Mouse (Mus musculus): ENCODE data around the gene Zic5.
"Not testable (repeated sequence)": the region's sequence is repeated elsewhere in the genome, so short reads cannot be mapped to it uniquely, and the experiment has no call there.

The Zic5 gene

DNA sequence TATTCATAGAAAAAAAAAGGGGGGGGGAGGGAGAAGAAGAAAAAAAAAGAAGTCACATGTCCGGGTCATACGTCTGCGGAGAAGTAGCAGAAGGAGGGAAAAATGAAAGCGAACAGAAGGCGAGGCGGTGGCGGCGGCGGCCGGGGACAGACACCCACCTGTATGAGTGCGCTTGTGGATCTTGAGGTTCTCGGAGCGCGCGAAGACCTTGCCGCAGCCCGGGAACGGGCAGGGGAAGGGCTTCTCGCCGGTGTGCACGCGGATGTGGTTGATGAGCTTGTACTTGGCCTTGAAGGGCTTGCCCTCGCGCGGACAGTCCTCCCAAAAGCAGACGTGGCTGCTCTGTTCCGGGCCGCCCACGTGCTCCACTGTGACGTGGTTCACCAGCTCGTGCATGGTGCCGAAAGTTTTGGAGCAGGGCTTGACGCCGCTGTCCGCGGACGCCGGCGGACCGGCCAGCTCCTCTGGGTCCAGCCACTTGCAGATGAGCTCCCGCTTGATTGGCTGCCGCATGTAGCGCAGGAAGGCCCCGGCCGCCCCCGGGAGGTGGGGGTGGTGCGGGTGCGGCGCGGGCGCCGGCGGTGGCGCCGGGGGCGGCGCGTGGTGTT is 1.6 kb downstream of the Zic5 start:
- DNase-seq (ENCODE audit: low spot score), result not testable (repeated sequence)

DNA sequence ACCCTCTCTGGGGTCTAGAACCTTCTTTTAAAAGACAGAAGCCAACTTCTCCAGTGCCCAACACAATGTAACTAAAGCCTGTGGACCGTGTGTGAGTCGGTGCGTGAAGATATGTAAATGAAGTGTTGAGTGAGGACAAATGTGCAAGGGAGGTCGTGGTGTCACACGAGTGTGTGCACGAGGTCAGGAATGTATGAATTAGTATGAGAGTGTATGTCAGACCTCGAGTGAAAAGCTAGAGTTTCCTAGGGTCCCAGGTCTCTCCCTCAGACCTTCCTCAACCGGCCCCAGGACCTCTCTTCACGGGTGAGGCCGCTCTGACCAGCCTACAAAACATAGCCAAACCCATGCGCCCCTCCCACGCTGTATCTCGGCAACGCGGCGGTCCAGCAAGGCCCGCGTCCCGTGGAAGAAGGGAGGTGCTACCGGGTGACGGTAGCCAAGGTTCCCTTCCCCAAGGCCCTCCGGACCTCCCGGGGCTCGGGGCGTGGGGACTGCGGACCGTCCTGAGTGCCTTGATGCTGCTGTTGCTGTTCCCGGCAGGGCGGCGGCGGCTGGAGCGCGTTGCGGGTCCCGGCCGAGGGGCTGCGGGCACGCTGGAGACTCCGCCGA is 2.3 kb downstream of the Zic5 start:
- no peak for DNase-seq (ENCODE audit: low spot score)

DNA sequence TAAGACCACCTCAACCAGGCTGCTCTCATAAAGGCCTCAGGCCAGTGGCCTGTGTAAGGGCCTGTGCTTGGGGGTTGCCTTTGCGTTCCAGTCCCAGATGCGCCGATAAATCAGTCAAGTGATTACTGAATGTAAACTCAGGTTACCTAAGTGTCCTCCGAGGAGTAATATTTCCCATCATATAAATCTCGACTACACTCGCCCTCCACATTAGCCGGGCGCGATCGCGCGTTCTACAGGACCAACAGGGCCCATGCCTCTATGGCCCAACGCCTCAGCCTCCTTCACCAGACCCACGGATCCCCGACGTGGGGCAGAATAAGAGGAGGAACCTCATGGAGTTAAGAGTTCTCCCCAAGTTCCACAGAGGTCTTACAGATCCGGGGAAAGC is 2.8 kb downstream of the Zic5 start:
- no peak for DNase-seq (ENCODE audit: low spot score)

DNA sequence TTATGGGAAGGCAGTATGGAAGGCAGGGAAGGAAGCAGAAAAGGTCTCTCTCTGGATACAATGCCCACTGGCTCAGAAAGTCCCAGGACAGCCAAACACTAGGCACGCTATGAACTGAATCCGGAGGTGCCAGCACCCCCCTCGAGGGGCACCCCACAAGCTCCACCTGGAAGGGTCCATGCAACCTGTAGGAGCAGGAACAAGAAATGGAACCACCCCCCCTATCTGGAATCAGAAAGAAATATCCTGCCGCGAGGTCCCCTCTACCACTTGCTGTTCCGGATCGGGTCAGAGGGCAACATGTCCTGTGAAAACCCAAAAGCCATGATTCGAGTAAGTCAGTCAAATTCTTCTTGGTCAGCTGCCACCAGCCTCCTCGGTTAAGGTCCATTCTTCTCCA is 3.5 kb downstream of the Zic5 start:
- DNase-seq (ENCODE audit: low spot score), result no peak

DNA sequence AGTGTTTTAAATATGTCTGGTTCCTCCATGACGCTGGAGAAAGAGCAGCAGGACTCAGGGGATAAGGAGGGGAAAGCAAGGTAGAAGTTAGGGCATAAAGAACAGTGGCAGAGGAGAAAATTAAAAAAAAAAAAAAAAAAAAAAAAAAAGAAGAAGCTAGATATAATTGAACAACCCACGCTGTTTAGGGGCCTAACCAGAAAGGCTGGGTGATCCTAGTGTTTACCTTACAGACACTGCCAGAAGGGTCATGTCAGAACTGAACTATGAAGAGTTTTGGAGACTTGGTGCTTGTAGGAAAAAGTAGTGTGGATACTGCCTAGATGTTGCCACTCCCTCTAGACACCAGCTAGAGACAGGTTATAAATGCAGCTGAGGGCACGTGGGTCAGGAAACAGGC is 4.0 kb downstream of the Zic5 start:
- DNase-seq (ENCODE audit: low spot score), result no peak

DNA sequence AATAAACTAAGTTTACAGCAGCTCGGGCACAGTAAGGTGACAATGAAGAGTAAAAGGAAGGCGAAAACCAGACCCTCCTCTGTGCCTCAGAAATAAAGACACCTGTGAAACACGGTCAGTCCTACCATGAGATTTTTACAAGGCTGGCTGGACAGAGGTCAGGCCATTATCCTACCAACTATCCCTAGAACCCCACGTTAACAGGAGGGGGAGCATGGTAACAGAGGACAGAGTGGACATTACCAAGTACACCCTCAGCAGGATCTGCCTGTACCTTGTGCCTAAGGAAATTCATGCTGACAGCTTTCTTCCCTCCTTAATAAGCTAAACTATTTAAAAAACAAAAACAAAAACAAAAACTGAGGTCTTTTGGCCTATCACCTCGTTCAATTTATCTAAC is 5.3 kb downstream of the Zic5 start:
- no peak for DNase-seq (ENCODE audit: low spot score)

DNA sequence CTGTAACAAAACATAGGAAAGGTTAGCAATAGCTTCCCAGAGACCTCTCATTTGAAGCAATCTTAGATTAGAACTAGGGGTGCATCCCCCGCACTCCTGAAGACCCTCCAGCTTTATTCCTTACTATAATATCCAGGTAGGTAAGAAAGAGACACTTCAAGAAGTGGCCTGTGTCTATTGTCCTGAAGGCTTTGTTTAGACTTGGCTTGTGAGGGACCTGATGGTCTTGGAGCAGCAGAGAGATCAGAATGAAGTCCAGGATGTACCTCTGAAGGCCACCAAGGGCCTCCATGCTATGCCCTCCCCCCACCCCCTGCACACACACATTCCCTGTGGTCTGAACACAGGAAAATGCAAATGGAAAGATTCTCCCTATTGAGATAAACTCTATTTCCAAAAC is 5.7 kb downstream of the Zic5 start:
- no peak for DNase-seq (ENCODE audit: low spot score)

DNA sequence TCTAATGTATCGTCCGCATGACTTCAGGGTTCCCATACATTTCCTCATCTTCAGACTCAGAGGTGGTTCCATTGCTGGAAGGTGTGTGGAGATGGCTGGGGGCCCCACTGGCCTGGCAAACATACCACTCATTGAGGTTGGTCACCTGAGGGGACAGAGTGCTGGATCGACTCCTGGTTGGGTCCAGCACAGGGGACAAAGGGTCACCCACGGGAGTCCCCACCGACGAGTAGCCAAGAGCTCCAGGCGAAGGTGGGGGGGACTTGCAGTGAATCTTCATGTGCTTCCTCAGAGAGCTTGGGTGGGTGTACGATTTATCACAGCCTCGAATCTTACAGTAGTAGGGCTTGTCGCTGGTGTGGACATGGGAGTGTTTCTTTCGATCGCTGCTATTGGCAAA is 6.1 kb downstream of the Zic5 start:
- DNase-seq (ENCODE audit: low spot score), result not testable (repeated sequence)

DNA sequence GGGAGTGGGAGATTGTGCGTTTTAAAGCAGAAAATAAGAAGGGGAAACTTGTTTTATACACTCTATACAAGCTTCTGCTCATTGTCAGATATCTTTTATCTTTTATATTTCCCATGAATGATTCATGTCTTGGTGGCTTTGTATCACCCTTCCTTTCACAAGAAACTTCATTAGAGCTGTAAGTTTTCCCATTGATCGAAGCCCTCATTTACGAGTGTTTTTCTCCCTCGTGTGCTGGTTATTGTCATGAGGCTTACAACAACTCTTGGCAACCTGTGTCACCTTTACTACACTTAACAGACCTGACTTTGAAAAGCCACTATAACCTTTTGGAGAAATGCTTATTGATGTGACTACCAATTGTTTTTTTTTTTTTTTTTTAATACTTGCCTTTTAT is 9.9 kb downstream of the Zic5 start:
- DNase-seq (ENCODE audit: low spot score), result no peak

DNA sequence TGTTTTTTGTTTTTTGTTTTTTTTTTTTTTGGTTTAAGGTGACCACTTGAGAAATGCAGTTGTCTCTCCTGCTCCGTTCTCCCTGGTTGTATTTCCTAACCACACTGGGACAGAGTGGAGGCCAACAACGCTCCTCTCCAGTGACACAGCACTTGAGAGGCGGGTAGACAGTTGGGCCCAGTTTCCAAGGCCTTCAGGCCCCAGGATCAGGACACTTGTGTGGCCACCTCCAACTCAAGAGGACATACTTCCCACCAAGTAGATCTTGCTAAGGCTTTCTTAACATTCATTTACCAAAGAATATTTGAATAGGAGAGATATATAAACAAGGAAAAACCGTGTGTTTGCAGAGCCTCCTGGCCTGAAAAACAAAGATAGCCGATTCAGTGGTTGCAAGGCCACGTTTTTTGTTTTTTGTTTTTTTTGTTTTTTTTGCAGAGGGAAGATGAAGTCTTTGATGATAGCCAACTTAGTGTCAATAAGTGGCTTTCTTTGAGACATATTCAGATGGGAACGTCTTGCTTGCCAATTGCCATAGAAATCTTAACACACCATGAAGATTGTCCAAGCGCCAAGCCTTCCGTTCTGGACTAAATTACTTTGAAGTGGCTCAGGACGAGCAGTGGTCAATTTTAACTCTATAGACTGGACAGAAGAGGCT is 10.4 kb downstream of the Zic5 start:
- DNase-seq (ENCODE audit: low spot score), result no peak

DNA sequence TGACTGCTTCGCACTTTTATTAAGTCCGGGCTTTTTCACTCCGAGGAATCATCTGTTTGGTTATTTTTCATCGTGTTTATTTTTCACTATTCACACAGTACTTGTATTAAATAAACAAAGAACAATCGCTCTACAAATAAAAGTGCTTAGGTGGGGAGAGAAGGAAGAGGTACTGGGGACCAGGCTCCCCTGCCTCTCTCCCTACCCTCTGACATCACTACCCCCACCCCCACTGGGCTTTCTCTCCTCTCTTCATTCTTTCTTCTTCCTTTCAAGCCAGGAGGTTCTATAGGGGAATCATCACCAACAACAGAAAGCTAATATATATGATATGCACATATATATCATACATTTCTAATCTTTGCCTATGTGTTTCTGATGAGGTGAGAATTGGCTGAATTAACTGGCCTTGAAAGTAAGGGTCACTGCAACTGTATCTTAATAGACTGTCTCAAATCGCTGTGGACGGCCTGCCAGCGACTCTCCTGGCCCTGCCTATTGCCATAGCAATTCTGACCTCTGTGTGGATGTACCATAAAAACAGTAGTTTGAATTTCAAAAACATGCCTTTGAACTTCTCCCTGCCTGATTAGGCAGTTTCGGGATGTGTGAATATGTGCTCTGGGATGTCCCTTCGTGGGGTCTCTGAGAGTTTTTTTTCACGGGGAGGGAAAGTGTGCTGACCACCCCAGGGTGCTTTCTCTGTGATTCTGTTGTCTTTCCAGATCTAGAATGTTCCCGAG is 11.3 kb downstream of the Zic5 start:
- no peak for DNase-seq (ENCODE audit: low spot score)

DNA sequence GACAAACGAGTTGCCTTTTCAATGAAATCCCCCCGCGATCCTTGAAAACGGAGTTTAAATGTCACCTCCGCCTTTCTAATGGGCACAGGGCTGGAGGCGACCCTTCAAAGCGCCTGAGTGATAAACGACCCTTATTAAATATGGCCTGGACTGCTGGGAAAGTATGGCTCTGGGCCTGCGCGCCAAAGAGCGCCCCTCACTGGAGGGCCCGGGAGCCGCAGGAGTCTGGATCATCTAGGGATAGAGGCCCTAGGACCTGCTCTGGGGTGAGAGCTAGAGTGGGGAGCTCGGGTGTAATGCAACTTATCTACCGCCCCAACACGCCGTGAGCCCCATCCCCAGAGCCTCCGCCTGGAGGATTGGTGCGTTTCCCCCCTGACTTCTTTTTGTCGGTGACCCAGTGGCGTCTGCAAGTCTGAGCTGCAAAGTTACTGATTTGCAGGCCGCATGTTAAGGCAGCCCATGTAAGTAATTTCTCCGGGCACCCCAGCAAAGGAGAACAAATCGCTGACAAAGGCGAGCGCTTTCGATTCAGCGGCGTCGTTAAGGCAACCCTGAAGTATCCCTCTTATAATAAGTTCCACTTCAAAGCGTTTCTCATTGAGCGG is 12.0 kb downstream of the Zic5 start:
- no peak for DNase-seq (ENCODE audit: low spot score)

DNA sequence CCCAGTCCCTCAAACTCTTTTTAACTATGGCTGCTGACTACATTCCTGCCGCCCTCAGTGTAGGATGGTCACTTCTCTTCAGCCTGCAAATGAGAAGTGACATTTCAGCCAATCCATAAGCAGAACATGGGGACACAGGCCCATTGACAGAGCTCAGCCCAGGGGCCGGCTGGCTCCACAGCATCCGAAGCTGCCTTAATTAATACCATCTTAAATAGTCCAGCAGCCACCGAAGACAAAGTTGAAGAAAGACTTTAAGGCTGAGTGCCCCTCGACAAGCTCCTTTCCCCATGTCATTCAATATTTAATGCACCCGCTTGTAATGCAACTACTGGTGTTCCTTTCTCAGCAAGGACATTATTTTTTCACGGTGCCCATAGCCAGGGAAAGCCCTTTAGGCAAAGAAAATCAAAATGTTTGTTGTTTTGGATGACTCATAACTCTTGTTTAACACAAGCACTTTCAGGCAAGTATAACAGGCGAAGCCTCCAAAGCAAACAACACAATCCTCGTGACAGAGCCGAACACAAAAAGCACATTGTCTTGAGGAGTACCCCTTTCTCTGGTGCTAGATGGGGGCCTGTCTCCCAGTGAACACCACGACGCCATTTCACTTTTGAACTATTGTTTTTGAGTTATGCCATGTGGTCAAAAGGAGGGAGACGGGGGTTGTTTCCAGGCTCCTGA is 12.6 kb downstream of the Zic5 start:
- DNase-seq (ENCODE audit: low spot score), result no peak

DNA sequence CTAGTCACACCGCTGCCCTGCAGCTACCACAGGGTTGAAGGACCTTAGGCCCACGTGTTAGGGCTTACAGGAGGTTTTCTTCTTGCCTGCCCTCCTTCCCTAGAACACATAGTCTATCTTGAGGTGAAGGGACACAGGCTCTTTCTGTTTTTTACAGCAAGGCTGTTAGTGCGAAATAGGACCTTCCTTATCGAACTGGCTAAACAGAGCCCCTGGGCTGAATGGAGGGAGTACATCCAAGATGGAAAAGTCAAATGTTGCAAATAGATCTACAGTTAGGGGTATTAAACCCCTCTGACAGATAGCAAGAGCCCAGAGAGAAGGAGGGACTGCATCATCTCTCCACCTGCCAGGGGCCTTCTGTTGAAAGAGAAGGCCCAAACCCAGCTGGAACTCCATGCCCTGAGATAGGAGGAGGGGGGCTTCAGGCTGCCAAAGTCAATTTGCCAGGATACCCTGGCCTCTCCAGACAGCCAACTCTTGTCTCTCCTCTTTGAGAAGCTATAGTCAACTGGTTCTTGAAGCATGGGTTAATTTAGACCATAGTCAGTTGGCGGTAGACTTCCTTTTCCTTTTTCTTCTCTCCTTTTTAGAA is 13.8 kb downstream of the Zic5 start:
- no peak for DNase-seq (ENCODE audit: low spot score)

DNA sequence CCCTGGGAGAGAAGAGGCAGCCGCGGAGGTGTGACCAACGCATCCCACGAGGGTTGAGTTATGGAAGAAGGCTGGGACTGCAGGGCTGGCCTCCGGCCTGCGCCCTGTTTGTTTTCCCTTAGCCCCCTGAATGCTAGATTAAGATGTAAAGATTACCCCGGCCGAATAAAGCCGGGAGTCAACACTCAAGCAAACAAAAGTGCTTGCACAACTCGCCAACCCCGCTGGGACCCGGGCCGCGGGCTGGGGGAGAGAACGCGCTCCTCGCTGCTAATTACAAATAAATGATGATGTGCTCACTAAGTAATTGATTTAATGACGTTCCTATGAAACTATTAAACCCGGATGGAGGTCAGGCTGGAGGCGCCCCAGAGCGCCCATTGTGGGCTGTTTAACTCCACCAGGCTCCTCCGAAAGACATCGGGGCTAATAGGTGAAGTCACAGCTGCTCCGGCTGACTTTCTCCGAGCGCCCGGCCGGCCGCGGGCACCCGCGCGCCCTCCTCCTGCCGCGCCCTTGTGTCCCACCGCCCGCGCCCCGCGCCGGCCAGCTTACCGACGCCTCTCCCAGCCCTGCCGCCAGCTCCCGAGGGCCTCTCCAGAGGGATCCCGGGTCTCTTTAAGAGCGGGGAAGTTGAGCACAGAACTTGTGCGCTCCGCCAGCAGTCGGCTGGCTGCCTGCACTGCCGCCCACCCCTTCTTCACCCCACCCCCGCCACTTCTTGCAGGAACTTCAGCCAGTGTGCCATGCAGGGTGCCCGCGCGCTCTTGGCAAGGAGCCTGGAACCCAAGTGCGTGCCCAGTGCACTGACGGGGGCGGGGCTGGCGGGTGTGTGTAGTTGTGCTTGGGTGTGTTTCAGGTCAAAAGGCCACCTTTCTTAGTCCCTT is 14.7 kb downstream of the Zic5 start, which contains the start of gene Gm5089:
Gene Gm5089 (minus strand): TSS at position 620 of the 887 bp plus-strand sequence.
- DNase-seq (ENCODE audit: low spot score), result no peak

DNA sequence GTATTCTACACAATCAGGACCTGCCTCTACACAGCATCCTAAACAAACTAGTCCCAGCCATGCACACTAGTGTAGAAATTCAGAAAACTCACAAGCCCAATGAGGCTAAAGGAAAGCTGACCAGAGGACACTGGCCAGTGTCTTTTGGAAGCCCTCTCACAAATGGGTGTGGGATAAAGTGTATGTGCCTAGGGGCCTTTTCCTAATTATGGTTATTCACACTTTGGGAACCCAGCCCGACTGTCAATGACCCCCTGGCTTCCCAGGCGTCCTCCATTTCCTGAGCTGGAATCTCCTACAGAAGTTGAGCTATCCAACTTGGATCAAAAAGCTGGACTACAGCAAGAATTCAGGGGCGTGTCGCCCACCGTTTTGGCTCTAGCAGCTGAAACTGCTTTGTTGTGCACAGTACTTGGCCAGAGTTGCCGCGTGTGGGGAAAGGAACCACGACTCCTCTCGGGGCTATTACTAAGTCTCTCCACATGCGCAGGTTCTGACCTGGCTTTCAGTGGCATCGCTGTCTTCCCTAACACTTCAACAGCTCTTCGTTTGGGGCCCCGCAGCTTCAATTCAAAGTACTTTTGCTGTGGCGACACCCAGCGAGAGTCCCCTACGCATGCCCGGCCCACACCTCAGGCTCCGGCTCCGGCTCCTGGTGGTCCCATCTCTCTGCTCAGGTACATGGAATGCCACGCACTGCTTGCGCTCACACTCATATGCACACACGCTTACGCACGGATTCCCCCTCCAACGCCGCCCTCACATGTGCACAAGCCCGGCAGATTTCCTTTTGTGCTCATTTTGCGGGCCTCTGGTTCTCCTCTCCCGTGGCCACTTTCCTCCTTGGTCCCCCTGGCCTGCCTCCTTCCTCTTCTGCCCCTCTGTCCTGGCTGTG is 15.6 kb downstream of the Zic5 start:
- no peak for DNase-seq (ENCODE audit: low spot score)

DNA sequence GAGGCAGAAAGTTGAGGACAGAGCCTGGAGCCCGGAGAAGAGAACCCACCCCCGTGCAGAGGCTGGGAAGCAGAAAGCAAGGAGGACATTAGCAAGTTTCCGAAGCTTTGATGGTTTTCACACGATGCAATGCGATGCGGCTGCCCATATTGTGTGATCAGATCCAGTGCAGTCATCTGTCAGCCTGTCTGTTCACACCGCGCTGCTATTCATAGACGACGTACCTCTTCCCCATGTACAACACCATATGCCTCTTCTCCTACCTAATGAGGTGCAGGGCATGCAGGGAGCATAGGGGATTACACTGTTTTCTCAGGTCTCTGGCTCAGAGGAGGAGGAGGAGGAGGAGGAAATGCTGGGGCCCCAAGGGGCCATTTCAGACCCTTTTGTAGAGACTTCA is 28.6 kb downstream of the Zic5 start:
- DNase-seq (ENCODE audit: low spot score), result no peak

DNA sequence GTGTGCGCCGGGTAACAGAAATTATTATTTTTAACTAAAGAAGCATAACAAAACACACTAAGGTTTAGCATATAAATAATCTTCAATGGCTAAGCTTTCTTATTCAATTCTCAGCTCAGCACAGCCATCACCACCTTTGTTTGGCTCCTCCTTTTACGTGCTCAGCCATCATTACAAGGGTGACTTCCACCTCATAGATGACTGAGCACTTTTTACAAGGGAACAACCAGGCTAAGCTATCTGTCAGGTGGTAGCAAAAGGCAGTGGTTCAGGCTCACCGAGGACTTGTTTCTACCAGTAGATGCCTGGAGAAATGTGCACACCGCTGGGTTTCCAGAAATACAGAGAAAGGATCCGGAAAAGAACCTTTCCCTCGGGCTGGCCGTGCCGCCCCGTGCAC is 31.4 kb downstream of the Zic5 start:
- no peak for DNase-seq (ENCODE audit: low spot score)

DNA sequence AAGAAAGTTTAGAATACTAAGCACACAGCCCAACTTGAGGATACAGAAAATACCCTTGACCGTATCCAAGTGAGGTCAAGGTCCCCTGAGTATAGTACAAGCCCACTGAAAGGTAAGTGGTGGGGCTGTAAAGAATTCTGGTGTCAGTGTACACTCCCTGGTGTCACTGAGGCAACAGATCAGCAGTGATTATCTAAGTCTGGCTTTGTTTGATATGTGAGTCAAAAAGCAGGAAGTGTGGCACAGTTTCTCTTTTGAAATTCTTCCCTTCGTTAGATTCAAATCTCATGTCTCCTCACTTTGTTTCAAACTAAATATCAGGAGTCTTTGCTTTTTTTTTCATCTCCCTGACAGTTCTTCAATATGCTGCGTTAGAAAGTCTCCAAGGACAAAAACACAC is 32.9 kb downstream of the Zic5 start:
- no peak for DNase-seq (ENCODE audit: low spot score)

DNA sequence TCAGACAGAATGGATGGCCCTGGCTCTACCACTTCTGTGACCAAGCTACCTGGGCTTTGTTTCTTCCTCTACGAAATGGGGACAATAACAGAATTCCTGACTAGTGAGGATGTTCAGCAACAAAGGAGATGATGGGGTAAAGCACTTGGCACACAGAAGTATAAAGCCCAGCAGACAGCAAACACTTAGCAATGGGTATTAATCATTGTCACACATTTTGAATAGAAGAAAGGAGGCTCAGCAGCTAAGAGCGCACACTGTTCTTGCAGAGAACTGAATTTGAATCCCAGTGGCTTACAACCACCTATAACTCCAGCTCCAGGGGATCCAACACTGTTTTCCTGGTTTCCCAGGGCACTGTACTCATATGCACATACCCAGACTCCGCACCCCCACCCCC is 37.8 kb downstream of the Zic5 start:
- DNase-seq (ENCODE audit: low spot score), result no peak

All from spleen, adult 12 weeks (tissue).